Comparison of ENCODE assay signal across 21 mouse cellular contexts in the genomic region with DNA sequence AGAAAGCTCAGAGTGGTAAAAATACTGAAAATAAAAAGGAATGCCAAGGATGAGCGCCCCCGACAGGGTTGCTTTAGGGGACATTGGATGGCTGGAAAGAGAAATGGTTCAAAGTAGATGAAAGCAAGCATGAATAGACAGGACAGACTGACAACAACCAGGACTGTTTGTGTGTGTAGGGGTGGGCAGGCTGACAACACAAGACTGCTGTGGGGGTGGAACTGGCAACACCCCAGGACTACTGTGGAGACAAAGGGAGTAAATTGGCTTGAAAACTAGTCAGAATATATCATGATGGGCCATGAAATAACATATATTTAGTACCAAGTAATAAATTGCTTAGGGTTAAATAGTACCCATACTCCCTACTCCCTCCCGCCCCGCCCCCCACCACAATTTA.
"Had no signal": no experiment of that assay in that cellular context is flagged by ENCODE, and none has a peak within 500 bp of the region (broad histone marks: within the 10 kb centered on the region; RNA-seq: fewer than 3 reads in every experiment).

No protein-coding gene starts in this region.

- DNase-seq: lung, adult 18-20 months; lung, postnatal 14 days; lung, postnatal 36 days; retina, postnatal 1 day; right cerebral cortex, adult 18-20 months; right cerebral cortex, postnatal 25 days; right cerebral cortex, postnatal 4 days; spleen, adult 18-20 months; thymus, adult 18-20 months; thymus, postnatal 14 days; thymus, postnatal 36 days had no signal

- H3K36me3 ChIP-seq: lung, embryonic 15.5 days; midbrain, embryonic 13.5 days; midbrain, embryonic 15.5 days; neural tube, embryonic 13.5 days; neural tube, embryonic 15.5 days had no signal

- H3K4me1 ChIP-seq: lung, embryonic 15.5 days; megakaryocyte, embryonic 14.5 days; midbrain, embryonic 13.5 days; midbrain, embryonic 15.5 days; neural tube, embryonic 13.5 days; neural tube, embryonic 15.5 days had no signal

- H3K27me3 ChIP-seq: lung, embryonic 15.5 days; megakaryocyte, embryonic 14.5 days; midbrain, embryonic 13.5 days; midbrain, embryonic 15.5 days; neural tube, embryonic 13.5 days; neural tube, embryonic 15.5 days had no signal

- ATAC-seq: lung, postnatal 0 days; midbrain, embryonic 13.5 days; midbrain, embryonic 15.5 days had no signal

- H3K4me3 ChIP-seq: lung, embryonic 15.5 days; megakaryocyte, embryonic 14.5 days; midbrain, embryonic 13.5 days; midbrain, embryonic 15.5 days; myocyte; neural tube, embryonic 13.5 days; neural tube, embryonic 15.5 days had no signal

- H3K9me3 ChIP-seq: lung, embryonic 15.5 days; megakaryocyte, embryonic 14.5 days; midbrain, embryonic 13.5 days; midbrain, embryonic 15.5 days; neural tube, embryonic 13.5 days; neural tube, embryonic 15.5 days had no signal

- H3K4me2 ChIP-seq: lung, embryonic 15.5 days; midbrain, embryonic 11.5 days; midbrain, embryonic 13.5 days; midbrain, embryonic 15.5 days; neural tube, embryonic 13.5 days; neural tube, embryonic 15.5 days had no signal

- H3K9ac ChIP-seq: lung, embryonic 15.5 days; midbrain, embryonic 13.5 days; midbrain, embryonic 15.5 days; neural tube, embryonic 13.5 days; neural tube, embryonic 15.5 days had no signal

- H3K27ac ChIP-seq: lung, embryonic 15.5 days; macrophage; midbrain, embryonic 13.5 days; midbrain, embryonic 15.5 days; neural tube, embryonic 13.5 days; neural tube, embryonic 15.5 days had no signal
